Mouse (Mus musculus) adrenal gland, adult 2 months (tissue): Measurements from ENCODE around the gene Krt42. TPM values are rescaled to one million over a fixed set of nuclear protein-coding genes. Genes with fewer than 3 reads are reported as not detected.
A peak's percentile ranks its signal among the peaks of the same experiment; 100 is the strongest.
"Not testable (repeated sequence)": the region's sequence is repeated elsewhere in the genome, so short reads cannot be mapped to it uniquely, and the experiment has no call there.

Experiments
- DNase-seq: peaks from one replicate; pipeline ENCODE4 v3.0.0; 2021
- polyA plus RNA-seq: library from polyadenylated mRNA; depleted of rRNA; stranded (reverse); fragments of >200 nt; gene quantifications from 2 replicates; pipeline ENCODE4 v1.2.3, GENCODE M21; 2012
- total RNA-seq, 2 experiments: library from RNA; stranded (reverse); gene quantifications; 2 replicates each; pipeline ENCODE4 v1.2.3; 2021

Krt42 gene
- total and polyA plus RNA-seq, 3 experiments = 0.12 TPM; not detected in 2

GRCm38 (mm10) chr11:100278759-100279158 is 9.1 kb upstream of the Krt42 start:
- no peak for DNase-seq

GRCm38 (mm10) chr11:100277726-100278480 is 8.2 kb upstream of the Krt42 start:
- peak; percentile 66 for DNase-seq

GRCm38 (mm10) chr11:100275466-100275865 is 5.8 kb upstream of the Krt42 start:
- no peak for DNase-seq

GRCm38 (mm10) chr11:100274719-100275118 is 5.0 kb upstream of the Krt42 start:
- DNase-seq = no peak

GRCm38 (mm10) chr11:100271878-100272277 is 2.2 kb upstream of the Krt42 start:
- DNase-seq = no peak

GRCm38 (mm10) chr11:100262058-100262980 is 7.4 kb downstream of the Krt42 start:
- DNase-seq = no peak

GRCm38 (mm10) chr11:100261235-100261605 is 8.5 kb downstream of the Krt42 start:
- no peak for DNase-seq

- DNase-seq = no peak
Observed at GRCm38 (mm10) chr11:100260514-100261234, 9.0 kb downstream of the Krt42 start, which contains the start of gene Krt17. Gene Krt17 (minus strand): TSS chr11:100261029.

GRCm38 (mm10) chr11:100259079-100259478 is 10.6 kb downstream of the Krt42 start:
- no peak for DNase-seq

- DNase-seq = no peak
Observed at GRCm38 (mm10) chr11:100257967-100258366, 11.7 kb downstream of the Krt42 start.

GRCm38 (mm10) chr11:100255514-100255913 is 14.2 kb downstream of the Krt42 start:
- DNase-seq = no peak

GRCm38 (mm10) chr11:100254360-100255090 is 15.1 kb downstream of the Krt42 start:
- no peak for DNase-seq

- no peak for DNase-seq
Observed at GRCm38 (mm10) chr11:100248852-100249465, 20.7 kb downstream of the Krt42 start, which contains the start of gene Krt16. Gene Krt16 (minus strand): TSS chr11:100248902.

- not testable (repeated sequence) for DNase-seq
Observed at GRCm38 (mm10) chr11:100246471-100246870, 23.2 kb downstream of the Krt42 start.

- not testable (repeated sequence) for DNase-seq
Observed at GRCm38 (mm10) chr11:100240272-100240671, 29.4 kb downstream of the Krt42 start.

GRCm38 (mm10) chr11:100221741-100222140 is 47.9 kb downstream of the Krt42 start:
- no peak for DNase-seq

- DNase-seq = no peak
Observed at GRCm38 (mm10) chr11:100219304-100219703, 50.4 kb downstream of the Krt42 start.
